Mouse (Mus musculus) brain, embryonic 18.5 days (tissue): ENCODE data around the gene Tssk6.

ENCODE experiments used
- DNase-seq: peaks from one replicate; pipeline ENCODE4 v3.0.0-alpha.2; 2012; ENCODE audit warnings: low read depth, low spot score

The Tssk6 gene

DNA sequence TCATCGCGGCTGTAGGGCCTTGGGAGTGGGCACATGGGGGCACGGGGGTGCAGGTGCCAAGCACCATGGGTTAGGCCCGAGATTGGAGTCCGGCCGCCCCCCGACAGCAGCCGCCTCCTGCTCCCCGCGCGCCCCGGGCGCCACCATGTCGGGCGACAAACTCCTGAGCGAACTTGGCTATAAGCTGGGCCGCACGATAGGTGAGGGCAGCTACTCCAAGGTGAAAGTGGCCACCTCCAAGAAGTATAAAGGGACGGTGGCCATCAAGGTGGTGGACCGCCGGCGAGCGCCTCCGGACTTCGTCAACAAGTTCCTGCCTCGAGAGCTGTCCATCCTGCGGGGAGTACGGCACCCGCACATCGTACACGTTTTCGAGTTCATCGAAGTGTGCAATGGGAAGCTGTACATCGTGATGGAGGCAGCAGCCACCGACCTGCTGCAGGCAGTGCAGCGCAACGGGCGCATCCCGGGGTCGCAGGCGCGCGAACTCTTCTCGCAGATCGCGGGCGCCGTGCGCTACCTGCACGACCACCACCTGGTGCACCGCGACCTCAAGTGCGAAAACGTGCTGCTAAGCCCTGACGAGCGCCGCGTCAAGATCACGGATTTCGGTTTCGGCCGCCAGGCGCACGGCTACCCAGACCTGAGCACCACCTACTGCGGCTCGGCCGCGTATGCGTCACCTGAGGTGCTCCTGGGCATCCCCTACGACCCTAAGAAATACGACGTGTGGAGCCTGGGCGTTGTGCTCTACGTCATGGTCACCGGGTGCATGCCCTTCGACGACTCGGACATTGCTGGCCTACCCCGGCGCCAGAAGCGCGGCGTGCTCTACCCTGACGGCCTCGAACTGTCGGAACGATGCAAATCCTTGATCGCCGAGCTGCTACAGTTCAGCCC lies at the start of gene Tssk6, which contains the start of the genes Ndufa13 and Yjefn3:
TSS of gene Tssk6 (plus strand) at position 22 of the 900 bp plus-strand sequence.
TSS of gene Ndufa13 (minus strand) at position 396 of the 900 bp plus-strand sequence.
TSS of gene Yjefn3 (minus strand) at position 550 of the 900 bp plus-strand sequence.
- no peak for DNase-seq

DNA sequence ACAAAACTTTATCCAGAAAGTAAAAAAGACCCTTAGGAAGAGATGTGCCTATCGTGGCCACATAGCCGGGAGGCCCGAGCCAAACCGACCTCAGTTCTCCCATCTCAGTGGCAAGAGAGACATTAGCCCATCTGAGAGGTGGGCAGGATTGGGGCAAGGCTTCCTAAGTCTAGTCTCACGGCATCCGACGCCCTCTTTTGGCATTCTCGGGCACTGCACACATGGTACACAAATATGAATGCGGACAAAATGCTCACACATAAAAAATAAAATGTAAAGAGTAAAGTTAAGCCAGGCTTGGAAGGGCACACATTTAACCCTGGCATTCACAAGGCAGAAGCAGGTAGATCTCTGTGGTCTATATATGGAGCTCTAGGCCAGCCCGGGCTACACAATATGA lies 48.1 kb upstream of the Tssk6 start:
- DNase-seq: no peak

DNA sequence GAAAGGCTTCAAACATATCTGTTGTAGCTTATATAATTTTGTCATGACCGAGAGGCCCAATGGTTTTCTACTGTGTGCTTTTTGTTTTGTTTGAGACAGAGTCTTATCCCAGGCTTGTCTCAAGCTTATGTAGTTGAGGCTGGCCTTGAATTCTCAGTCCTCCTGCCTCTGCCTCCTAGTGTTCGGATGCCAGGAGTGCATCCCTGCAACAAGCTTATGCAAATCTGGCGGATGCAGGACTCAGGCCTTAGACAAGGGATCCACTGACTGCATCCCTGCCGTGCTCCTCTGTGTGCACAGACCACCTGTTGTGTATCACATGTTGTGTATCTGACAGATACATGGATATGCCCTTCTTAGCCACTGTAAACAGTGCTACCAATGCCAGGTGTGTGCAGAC lies 41.2 kb upstream of the Tssk6 start:
- no peak for DNase-seq

DNA sequence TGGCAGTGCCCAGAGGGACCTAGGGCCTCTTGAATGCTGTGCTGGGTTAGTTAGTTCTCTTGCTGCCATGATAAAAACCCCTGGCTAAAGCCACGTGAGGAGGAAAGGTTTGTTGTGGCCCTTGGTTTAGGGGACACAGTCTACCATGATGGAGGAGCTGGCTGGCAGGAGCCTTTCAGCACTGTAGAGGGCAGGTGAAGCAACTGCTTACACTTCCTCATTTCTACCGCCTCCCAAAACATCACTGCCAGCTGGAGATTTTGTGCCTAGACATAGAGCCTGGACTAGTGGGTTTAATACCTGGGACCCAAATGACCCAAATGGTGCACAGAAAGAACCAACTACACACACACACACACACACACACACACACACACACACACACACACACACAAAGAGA lies 40.7 kb upstream of the Tssk6 start:
- DNase-seq: no peak

DNA sequence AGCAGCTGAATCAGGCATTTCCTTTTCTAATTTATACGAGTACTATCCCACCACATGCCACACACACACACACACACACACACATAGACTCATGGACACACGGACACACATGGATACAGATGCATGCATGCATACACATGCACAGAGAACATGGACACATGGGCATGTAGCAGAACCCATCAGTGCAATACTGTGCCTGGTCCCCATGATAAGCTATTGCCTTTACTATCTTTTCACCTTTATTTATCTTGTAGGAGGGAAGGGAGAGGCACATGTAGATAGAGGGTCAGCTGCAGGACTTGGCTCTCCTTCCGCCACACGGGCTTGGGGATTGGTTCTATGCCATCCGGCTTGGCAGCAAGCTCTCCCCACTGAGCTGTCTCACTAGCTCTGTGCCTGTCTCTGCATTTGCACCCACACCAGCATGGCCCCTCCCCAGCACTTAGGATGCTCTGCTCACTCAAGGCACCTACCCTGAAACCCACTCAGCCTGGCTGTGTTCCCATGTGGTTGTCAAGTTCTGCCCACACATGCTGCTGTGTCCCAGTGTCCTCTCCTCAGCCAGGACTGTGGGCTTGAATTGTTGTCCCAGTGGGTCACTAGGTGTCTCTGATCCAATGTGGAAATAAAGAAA lies 38.5 kb upstream of the Tssk6 start:
- no peak for DNase-seq

DNA sequence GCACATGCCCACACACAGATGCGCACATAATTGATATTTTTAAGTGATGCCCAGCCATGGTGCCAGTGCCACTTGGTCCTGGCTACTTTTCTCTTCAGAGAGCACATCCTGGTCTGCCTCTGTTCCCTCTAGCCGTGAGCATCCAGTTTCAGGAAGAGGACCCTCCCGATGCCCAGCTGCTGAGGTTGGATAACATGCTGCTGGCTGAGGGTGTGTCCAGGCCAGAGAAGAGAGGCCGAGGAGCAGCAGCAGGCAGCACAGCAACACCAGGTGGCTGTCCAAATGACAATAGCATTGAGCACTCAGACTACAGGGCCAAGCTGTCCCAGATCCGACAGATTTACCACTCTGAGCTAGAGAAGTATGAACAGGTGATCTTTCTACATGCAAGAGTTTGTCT lies 37.8 kb upstream of the Tssk6 start:
- no peak for DNase-seq

DNA sequence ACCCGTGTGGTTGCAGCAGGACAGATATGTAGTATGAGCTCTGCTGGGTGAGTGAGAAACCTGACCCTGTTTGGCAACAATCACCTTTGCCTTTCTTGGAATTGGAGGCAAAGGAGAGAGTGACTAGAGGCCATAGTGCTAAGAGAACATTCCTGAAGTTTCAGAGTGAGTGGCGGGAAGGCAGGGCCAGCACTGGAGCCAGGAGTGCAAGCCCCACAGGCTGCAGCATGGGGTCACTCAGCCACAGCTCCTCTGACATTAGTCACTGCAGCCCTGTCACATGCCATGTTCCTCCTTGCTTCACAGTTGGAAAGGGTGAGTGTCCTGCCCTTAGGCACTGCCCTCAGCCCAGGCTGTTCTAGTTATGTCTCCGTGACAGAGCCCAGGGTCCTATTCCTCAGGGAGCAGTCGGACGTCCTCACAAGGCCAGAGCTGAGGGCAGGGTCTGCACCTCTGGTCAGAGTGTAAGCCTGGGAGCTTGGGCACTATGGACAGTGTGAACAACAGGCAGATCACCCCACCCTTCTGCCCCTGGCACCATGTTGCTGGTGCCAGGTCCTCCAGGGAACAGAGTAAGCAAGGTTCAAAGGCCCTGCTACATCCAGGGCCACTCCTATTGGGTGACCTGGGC lies 34.2 kb upstream of the Tssk6 start:
- no peak for DNase-seq

DNA sequence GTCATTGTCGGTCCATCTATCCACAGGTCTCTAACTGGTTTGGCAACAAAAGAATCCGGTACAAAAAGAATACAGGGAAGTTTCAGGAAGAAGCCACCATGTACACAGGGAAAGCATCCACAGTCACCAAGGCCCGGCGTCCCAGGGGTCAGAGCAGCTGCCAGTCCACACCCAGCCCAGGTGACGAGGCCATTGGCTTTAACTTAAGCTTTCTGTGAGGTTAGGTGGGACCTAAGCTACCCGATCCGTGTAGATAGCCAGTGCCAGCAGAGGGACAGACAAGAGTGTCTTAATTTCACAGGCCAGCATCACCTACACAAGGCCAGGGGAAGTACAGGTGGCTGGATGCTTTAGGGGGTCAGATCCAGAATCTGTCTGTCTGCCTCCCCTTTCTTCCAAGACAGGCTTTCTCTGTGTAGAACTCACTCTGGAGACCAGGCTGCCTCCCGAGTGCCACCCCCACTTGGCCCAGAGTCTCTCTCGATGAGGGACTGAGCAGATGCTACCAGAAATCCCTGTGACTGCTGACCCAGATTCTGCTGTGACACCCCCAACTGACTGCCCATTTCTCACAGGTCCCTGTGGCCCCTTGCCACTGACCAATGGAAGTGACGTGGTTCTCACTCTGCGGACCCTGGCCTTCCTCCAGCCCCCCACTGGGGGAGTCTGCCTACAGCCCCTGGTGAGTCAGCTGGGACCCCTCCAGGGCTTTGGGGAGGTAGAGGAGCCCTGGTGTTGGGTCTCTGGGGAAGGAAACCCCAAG lies 31.8 kb upstream of the Tssk6 start:
- DNase-seq: no peak

DNA sequence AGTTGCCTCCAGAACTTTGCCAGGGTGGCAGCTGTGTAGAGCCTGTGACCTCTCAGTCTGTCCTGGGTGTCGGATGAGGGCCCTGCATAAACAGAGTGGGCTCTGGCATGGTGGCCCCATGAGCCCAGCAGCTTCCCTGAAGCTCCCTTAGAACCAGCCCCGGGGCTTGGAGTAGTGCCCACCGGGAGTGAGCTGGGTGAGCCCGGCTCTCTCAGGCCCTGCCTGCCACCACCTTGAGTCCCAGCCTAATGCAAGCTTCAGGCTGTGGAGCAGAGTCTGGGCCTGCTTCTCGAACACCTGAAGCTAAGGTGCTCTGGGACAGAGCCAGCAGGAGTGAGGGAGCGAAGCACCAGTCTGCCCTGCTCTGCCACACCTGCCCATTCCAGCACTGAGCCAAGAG lies 31.1 kb upstream of the Tssk6 start:
- DNase-seq: no peak

DNA sequence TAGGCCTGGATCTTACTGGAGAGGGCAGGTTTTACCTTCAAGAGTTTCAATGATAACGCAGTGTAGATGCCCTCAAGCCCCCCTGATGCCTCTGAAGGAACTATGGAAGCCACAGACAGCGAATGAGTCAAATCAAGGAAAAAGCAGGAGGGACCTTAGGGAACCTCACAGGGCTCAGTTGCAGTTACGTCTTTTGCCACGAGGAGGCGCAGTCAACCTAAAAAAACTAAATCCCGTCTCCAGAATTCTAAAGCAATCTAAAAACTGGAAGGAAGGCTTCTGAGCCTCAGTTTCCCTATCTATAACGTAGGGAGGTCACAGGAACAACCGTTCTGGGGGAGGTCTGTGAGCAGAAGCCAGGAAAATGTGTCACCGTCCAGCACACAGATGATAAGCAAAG lies 27.8 kb upstream of the Tssk6 start:
- no peak for DNase-seq

DNA sequence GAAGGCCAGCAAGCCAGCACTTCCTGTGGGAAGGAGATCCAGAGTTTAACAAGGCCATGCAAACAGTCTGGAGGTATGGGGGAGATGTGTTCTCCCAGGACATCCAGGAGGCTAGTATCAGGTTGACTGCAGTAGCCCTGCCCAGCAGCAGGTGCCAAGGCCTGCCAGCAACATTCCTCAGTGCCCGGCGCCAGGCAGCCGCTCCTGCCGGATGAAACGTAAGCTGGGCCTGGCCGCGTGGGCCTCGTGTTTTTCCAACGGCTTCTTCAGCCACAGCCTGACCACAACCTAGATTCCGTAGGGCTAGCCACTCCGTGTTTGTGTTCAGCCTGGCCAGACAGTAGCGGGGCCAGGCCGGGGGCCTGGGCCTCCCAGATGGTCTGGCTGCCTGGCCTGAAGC lies 27.3 kb upstream of the Tssk6 start:
- no peak for DNase-seq

DNA sequence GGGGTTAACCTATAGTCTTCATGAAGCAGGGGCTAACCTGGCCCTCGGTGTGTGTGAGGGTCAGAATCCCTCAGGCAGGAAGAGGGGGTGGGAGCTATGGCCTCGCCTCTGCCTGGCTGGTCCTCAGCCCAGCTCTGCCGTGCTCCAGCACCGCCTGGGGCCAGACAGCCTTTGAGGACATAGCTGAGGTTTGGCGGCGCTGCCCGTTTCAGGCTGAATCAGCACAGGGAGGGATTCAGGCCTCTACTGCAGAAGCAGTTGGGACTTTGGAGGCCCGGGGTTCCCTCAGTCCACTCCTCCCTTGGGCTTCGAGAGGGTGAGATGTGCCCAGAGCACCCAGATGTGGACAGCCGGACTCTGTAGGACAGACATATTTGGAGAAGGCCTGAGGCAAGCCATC lies 25.9 kb upstream of the Tssk6 start:
- no peak for DNase-seq

DNA sequence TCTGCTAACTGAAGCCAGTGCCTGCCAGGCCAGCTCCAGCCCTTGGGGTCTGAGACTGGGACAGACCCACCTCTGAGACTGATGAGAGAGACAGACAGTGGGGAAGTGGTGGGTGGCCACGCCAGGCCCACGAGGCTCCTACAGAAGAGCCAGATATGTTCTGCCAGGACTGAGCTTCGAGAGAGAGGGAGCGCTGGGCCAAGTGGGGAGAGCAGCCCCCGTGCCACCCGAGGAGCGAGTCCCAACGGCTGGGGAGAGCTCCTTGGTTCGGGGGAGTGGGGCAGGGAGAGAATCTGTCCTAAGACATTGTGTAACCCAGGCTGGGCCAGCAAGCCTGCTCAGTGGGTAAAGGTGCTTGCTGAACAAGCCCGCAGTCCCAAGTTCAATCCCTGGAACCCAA lies 25.0 kb upstream of the Tssk6 start:
- DNase-seq: no peak

DNA sequence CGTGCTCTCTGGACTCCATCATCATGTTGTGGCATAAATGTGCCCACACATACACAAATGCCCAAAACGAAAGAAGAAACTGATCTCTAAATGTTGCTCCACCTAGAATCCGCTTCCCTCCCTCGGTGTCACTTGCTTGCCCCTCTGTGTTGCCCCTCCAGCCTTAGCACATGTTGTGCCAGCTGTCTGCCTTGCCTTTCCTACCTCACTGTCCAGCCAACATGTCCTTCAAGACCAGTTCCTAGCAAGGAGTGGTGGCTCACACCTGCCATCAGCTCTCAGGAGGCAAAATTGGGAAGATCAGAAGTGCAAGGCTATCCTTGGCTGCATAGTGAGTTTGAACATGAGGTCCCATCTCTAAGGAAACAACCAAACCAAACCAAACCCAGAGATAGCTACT lies 24.6 kb upstream of the Tssk6 start:
- DNase-seq: no peak

DNA sequence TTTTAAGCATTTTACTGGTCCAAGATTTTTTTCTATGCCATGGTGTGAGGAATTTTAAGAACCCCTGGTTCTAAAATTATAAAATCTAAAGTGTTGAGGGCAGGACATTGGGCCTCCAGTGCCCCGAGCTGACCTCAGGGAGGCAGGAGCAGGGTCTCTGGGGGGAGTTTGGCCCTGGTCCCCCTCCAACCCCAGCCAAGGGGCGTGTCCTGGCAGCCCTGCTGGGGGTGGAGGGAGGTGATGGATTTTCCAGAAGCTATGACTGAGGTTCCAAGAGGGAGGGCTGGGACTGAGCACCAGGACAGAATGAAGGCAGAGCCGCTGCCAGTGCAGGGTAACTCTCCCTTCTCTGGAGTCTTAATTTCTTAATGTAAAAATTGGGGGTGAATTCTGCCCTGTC lies 24.0 kb upstream of the Tssk6 start:
- no peak for DNase-seq

DNA sequence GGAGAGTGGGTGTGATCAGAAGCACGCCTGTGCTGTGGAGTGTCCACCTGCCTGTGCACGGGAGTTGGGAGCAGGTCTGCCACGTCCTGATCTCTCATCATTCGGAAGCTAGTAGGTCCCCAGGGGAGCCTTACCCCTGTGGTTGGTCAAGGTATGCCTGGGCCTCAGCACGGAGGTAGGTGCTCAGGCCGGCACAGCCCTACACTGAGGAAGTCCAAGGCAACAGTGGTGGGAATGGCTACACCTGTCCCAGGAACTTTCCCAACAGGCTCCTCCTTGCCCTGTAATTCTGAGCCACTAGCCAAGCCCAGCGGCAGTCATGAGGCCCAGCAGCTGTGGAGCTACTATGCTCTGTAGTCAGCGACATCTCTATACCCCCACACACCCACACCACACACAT lies 22.3 kb upstream of the Tssk6 start:
- no peak for DNase-seq

DNA sequence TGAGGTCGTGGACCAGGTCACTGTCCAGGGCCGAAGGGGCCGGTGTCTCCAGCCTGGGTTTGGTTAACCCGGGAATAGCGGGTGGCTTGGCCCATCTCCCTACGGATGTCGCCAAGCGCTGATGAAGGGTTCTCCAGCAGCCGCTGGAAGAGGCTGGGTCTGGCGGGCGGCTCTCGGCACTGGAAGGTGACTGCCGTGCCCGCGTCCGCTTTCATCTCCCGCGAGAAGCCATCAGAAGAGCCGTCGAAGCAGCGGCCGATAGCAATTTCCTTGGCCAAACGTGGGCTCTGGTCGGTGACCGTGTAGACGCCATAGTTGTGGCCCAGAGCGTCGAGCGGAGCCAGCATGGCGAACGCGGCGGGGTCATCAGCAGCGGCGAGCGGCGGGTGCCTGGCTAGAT lies 21.1 kb upstream of the Tssk6 start:
- DNase-seq: no peak

DNA sequence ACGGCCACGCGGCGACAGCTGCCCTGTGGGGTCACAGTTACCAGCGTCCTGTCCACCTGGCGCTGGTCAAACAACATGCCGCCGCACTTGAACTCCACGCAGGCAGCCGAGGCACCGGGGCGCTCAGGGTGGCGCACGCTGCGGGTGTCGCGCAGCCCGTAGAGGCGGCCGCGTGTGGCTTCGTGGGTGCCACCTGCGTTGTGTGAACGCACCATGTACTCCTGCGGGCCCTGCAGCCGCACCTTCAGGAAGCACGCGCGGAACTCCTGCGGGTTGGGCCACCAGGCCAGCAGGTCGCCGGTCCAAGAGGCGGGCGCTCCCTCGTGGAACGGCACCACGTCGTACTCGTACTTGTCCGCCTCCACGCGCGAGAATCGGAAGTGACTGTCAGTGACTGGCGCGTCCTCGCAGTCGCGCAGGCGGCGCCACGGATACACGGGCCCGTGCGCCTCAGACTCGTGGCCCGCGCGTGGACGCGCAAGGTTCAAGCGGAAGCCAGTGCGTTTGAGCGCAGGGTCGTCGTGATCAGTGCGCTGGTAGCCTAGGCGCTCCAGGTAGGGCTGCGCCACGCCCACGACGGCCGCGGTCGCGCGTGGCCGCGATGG lies 20.6 kb upstream of the Tssk6 start:
- DNase-seq: no peak

DNA sequence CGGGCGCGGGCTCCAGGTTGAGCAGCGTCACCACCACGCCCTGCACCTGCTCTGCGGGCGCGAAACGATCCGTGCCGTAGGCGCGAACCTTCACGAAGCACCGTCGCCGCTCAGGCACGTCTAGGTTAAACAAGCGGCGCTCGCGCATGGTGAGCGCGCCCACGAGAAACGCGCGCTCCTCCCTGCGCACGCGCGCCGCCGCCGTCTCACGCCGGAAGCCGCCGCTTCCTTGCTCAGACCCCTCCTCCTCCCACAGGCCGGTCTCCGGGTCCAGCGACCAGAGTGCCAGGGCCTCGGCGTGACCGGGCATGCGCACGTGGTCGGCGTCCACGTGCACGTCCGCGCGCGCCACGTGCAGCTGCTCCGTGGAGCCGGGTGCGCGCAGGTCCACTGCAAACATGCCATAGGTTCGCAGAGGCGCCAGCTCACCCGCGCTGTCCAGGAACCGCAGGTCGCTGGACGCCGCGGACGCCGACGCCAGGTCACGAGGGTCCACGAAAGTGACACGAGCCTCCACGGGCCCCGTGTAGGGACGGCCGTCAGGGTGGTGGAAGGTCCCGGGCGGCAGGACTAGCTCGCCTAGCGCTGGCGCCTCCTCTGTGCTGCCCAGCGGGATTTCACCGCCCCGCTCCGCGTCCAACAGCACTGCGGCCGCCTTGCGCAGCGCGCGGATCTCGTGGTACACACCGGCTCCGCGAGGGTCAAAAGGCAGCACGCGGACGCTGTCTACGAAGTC lies 19.8 kb upstream of the Tssk6 start:
- peak; percentile 54 for DNase-seq

DNA sequence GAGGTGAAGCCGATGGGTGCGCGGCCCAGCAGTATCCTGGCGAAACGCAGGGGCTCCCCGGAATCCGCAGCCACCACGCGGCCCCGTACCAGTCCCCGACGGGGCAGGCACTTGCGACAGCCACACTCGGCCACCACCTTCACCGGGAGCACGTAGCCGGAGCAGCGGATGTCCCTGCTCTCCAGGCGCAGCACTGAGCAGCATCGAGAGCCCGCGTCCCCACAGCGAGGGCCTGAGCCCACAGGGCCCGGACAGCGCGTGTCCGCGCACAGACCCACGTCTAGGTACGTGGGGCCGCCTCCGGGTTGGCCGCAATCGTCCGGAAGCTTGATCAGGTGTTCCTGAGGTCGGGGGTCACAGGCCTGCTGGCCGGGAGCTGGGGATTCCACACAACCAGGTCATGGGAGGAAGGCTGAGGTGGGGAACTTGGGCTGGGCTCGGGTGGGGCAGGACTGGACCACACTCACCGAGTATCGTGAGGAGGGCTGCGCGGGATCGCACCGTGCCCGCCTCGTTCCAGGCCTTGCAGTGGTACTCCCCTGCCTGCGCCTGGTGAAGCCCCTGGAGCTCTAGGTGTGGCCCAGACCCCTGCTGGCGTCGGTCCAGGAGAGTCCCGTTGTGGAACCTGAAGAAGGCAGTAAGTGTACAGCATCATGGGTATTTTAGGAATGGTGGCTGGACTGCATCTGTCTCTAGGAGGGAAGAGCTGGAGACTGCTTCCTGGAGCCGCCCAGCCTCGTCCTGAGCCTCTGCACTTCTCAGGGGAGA lies 19.0 kb upstream of the Tssk6 start:
- DNase-seq: no peak
